Mouse (Mus musculus): Measurements from ENCODE around the gene Hs2st1. TPM values are rescaled to one million over a fixed set of nuclear protein-coding genes. Genes with fewer than 3 reads are reported as not detected.

Gene Hs2st1
- polyA plus RNA-seq, 1 experiment from 2014 or later, result 1.5 TPM

DNA sequence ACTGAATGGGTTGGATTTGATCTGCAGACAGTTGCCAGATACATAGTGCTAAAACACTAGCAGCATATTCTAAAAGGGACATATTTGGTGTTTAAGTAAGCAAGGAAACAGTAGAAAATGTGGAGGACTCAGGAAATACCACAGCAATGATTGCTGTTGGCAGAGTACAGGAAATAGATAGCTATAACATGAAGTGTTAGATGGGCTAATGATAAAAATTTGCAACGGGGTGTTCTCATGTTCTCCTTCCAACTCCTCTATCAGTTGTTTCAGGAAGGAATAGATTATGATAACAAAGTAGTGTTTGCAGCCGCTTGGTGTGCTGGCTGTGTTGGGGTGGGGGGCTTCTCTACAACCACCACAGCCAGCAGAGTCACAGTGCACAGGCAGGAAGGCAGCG, 11.9 kb upstream of the Hs2st1 start:
- H3K9ac ChIP-seq (replicated peaks), result no peak overlapping the region
- peaks cover 50% of the 10 kb centered on the region for H3K4me1 ChIP-seq (ENCODE audit: insufficient read depth)
- H3K9me3 ChIP-seq (ENCODE audit: low read length), result no peaks in the 10 kb centered on the region
- no peak overlapping the region; the same call in 1 of the 2 replicates for H3K27ac ChIP-seq (ENCODE audit: low read depth)
- 48% methylated on average over 3 of the region's 3 CpGs for WGBS (ENCODE audit: insufficient replicate concordance)
- no peaks in the 10 kb centered on the region for H3K27me3 ChIP-seq (ENCODE audit: insufficient read depth, low read length)
- DNase-seq (no peak), ATAC-seq (no peak)
- TF ChIP-seq CTCF (IDR thresholded peaks at IDR 0.05; ENCODE audit: low read depth) (no peak), EP300 (IDR thresholded peaks at IDR 0.05; ENCODE audit: low read depth) (no peak)
- no peak overlapping the region for H3K4me2 ChIP-seq (ENCODE audit: low read depth, low read length)
- H3K4me3 ChIP-seq (ENCODE audit: low read depth, low read length), result no peak overlapping the region
- H3K36me3 ChIP-seq (replicated peaks; ENCODE audit: insufficient read depth, low read length), result peaks cover 21% of the 10 kb centered on the region

GRCm38 (mm10) chr3:144580281-144580680, 10.3 kb upstream of the Hs2st1 start:
- H3K27ac ChIP-seq (ENCODE audit: low read depth), result peak overlapping the region; percentile 73
- no peak overlapping the region for H3K4me3 ChIP-seq (ENCODE audit: low read depth, low read length)
- no peaks in the 10 kb centered on the region for H3K9me3 ChIP-seq (ENCODE audit: low read length)
- peak overlapping the region; percentile 14; the same call in 1 of the 2 replicates for H3K4me2 ChIP-seq (ENCODE audit: low read depth, low read length)
- H3K36me3 ChIP-seq (replicated peaks; ENCODE audit: insufficient read depth, low read length), result peaks cover 18% of the 10 kb centered on the region
- WGBS (ENCODE audit: insufficient replicate concordance), result 66% methylated on average over 7 of the region's 7 CpGs
- ATAC-seq (0 out of 2 replicates have a peak, but pooled peaks have one; percentile 11), DNase-seq (no peak)
- TF ChIP-seq CTCF (IDR thresholded peaks at IDR 0.05; ENCODE audit: low read depth), result no peak
- no peak for TF ChIP-seq EP300 (IDR thresholded peaks at IDR 0.05; ENCODE audit: low read depth)
- no peaks in the 10 kb centered on the region for H3K27me3 ChIP-seq (ENCODE audit: insufficient read depth, low read length)
- peaks cover 41% of the 10 kb centered on the region for H3K4me1 ChIP-seq (ENCODE audit: insufficient read depth)
- no peak overlapping the region for H3K9ac ChIP-seq (replicated peaks)

GRCm38 (mm10) chr3:144579796-144580195, 9.8 kb upstream of the Hs2st1 start:
- peak; percentile 81 for ATAC-seq

GRCm38 (mm10) chr3:144578921-144579320, 8.9 kb upstream of the Hs2st1 start:
- 88% methylated on average over 4 of the region's 4 CpGs for WGBS (ENCODE audit: insufficient replicate concordance)
- no peak overlapping the region for H3K4me3 ChIP-seq (ENCODE audit: low read depth, low read length)

More at GRCm38 (mm10) chr3:144579796-144580195, 9.8 kb upstream of the Hs2st1 start:
- 66% methylated on average over 5 of the region's 5 CpGs for WGBS (ENCODE audit: insufficient replicate concordance)
- TF ChIP-seq EP300 (IDR thresholded peaks at IDR 0.05; ENCODE audit: low read depth), result no peak
- TF ChIP-seq CTCF (IDR thresholded peaks at IDR 0.05; ENCODE audit: low read depth), result no peak
- Histone ChIP-seq H3K36me3 (replicated peaks; ENCODE audit: insufficient read depth, low read length) (peaks cover 18% of the 10 kb centered on the region), H3K4me1 (ENCODE audit: insufficient read depth) (peaks cover 39% of the 10 kb centered on the region), H3K27me3 (ENCODE audit: insufficient read depth, low read length) (no peaks in the 10 kb centered on the region), H3K27ac (ENCODE audit: low read depth) (peak overlapping the region; percentile 73), H3K4me2 (ENCODE audit: low read depth, low read length) (peak overlapping the region; percentile 14), H3K9ac (replicated peaks) (no peak overlapping the region), H3K4me3 (ENCODE audit: low read depth, low read length) (no peak overlapping the region), H3K9me3 (ENCODE audit: low read length) (no peaks in the 10 kb centered on the region)
- peak; percentile 49 for DNase-seq

DNA sequence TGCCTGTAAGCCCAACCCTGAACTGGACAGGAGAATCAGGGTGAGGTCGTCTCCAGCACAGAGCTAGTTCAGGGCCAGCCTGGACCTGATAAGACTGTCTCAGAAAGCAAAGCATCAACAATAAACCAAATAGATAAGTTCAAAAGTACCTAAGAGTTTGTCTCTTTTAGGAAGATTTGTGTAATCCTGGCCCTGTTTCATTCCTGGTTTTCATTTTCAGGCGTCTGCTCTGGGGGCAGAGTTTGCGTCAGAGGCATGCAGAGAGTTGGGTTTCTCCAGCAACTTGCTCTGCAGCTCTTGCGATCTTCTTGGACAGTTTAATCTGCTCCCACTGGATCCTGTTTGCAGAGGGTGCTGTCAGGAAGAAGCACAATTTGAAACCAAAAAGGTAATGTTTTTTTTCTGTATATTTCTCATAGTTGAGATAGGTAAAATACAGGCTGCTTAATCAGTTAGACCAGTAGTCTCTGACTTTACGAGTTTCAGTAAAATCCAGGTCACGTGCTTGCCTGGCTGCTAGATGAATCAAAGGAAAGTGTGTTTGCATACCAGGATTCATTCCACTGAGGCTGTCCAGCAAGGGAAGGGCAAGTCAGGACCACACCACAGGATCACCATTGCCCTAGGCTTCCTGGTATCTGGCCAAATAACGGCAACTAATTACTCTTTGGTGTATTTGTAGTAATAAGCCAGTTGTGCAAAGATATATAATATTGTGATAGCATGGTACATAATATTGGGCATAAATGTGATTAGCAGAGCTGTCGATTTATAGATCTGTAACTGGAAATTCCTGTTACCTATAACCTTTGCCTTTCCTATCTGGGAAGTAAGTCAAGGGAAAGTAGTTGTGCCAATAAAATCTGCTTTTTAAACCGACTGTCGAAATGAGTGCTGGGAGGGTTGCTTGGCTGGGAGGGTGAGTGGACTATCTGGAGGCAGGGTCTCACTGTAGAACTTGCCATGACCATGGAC, 7.7 kb upstream of the Hs2st1 start:
- DNase-seq (no peak), ATAC-seq (no peak)
- Histone ChIP-seq H3K4me1 (ENCODE audit: insufficient read depth) (peaks cover 32% of the 10 kb centered on the region), H3K9me3 (ENCODE audit: low read length) (no peaks in the 10 kb centered on the region), H3K27ac (ENCODE audit: low read depth) (peak overlapping the region; percentile 49; the same call in 1 of the 2 replicates), H3K36me3 (replicated peaks; ENCODE audit: insufficient read depth, low read length) (peaks cover 20% of the 10 kb centered on the region), H3K4me2 (ENCODE audit: low read depth, low read length) (no peak overlapping the region), H3K4me3 (ENCODE audit: low read depth, low read length) (no peak overlapping the region), H3K9ac (replicated peaks) (no peak overlapping the region), H3K27me3 (ENCODE audit: insufficient read depth, low read length) (no peaks in the 10 kb centered on the region)
- 66% methylated on average over 10 of the region's 10 CpGs for WGBS (ENCODE audit: insufficient replicate concordance)
- TF ChIP-seq EP300 (IDR thresholded peaks at IDR 0.05; ENCODE audit: low read depth) (no peak), CTCF (IDR thresholded peaks at IDR 0.05; ENCODE audit: low read depth) (no peak)

More at GRCm38 (mm10) chr3:144578921-144579320, 8.9 kb upstream of the Hs2st1 start:
- no peak overlapping the region for H3K27ac ChIP-seq (ENCODE audit: low read depth)
- H3K4me1 ChIP-seq (ENCODE audit: insufficient read depth), result peaks cover 32% of the 10 kb centered on the region
- H3K9me3 ChIP-seq (ENCODE audit: low read length), result no peaks in the 10 kb centered on the region
- H3K27me3 ChIP-seq (ENCODE audit: insufficient read depth, low read length), result no peaks in the 10 kb centered on the region
- no peak for ATAC-seq
- H3K4me2 ChIP-seq (ENCODE audit: low read depth, low read length), result no peak overlapping the region
- DNase-seq, result no peak
- H3K36me3 ChIP-seq (replicated peaks; ENCODE audit: insufficient read depth, low read length), result peaks cover 21% of the 10 kb centered on the region
- TF ChIP-seq CTCF (IDR thresholded peaks at IDR 0.05; ENCODE audit: low read depth), result no peak
- H3K9ac ChIP-seq (replicated peaks), result no peak overlapping the region

DNA sequence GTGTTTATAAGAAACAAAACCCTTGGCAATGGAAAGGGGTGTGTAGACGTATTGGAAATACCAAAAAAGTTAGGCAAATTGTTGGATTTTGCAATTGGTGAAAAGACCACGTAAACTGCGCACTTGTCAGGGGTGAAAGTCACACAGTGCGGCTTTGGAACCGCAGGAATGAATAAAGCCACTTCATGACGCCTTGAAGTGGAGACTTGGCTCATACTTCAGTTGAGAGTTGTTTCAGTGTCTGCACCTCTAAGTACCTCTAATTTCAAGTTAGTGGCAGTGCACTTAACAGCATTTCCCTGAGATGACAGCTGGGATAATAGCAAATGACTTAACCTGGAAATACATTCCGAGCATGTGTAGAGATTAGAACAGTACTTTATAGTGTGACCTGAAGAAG, 4.3 kb upstream of the Hs2st1 start:
- Histone ChIP-seq H3K9ac (replicated peaks) (no peak overlapping the region), H3K36me3 (replicated peaks; ENCODE audit: insufficient read depth, low read length) (peaks cover 13% of the 10 kb centered on the region), H3K4me2 (ENCODE audit: low read depth, low read length) (no peak overlapping the region), H3K27ac (ENCODE audit: low read depth) (no peak overlapping the region), H3K4me3 (ENCODE audit: low read depth, low read length) (no peak overlapping the region), H3K27me3 (ENCODE audit: insufficient read depth, low read length) (no peaks in the 10 kb centered on the region), H3K9me3 (ENCODE audit: low read length) (no peaks in the 10 kb centered on the region), H3K4me1 (ENCODE audit: insufficient read depth) (peaks cover 36% of the 10 kb centered on the region)
- ATAC-seq (no peak), DNase-seq (no peak)
- no peak for TF ChIP-seq EP300 (IDR thresholded peaks at IDR 0.05; ENCODE audit: low read depth)
- TF ChIP-seq CTCF (IDR thresholded peaks at IDR 0.05; ENCODE audit: low read depth), result no peak
- 88% methylated on average over 7 of the region's 7 CpGs for WGBS (ENCODE audit: insufficient replicate concordance)

All from liver, postnatal 0 days (tissue).